Mouse (Mus musculus): ENCODE measurements around the gene Dnajc1.

The Dnajc1 gene

DNA sequence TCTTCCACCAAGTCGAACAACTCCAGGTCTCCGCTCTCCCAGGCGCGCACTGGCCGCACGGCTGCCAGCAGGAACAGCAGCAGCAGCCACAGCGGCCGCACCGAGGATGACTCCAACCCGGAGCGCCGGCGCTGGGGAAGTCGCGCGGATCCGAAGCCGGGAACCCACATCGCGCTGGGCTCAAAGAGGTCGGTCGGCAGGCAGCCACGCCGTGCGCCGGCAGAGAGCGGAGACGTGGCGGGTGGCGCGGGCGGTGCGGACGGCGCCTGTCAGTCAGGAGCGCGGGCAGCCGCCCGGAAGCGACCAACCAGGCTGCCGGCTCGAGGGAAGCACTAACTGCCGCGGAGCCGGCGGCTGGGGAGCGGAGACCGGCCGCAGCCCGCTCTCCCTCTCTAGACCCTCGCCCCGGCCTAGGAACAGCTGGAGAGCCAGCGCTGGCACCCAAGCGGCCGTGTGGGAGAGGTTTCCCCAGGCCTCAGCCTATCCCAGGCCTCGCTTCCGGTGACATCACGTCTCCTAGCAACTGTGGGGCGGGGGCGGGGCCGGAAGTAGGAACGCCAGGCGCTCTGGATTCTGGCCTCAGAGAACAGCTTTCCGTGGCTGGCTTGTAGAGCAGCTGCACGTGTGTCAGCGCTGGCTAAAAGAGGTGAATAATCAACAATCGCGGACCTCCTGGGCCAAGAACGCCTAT, at the start of gene Dnajc1:
Gene Dnajc1, minus strand, starts transcription at position 500 of the 691 bp plus-strand sequence.
- peak; percentile 45 for DNase-seq (ENCODE audit: extremely low read depth, low read depth, low spot score)

DNA sequence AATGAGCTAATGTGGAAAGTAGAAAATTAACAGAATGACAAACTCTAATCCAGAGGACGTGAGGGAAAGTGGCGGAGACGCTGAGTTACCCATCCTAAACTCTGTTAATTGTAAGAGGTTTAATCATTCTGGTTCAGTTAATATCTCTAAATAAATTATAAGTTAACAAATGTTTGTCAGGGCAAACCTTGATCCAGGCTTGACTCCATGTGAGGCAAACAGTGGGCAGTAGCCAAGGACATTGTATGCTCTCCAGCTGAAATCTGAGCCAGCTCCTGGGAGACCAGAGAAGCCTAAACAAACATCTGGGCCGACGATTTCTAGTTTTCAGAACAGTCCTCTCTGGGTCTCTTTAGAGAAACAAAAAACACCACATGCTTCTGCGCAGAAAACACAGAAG, 49.2 kb upstream of the Dnajc1 start:
- DNase-seq (ENCODE audit: extremely low read depth, low read depth, low spot score): no peak

DNA sequence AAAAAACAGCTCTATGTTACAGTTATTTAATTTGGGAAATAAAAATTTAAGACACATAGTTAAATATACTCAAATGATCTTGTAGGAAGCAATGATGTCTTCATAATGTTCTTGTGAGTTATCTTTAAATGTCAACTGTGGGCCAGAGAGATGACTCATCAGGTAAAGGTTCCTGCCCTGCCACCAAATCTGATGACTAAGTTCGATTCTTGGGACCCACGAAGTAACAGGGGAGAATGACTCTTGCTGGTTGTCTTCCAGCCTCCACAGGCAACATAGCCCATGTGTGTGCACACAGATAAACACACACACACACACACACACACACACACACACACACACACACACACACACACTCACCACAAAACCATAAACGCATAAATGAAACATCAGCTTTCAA, 22.6 kb upstream of the Dnajc1 start:
- no peak for DNase-seq (ENCODE audit: extremely low read depth, low read depth, low spot score)

DNA sequence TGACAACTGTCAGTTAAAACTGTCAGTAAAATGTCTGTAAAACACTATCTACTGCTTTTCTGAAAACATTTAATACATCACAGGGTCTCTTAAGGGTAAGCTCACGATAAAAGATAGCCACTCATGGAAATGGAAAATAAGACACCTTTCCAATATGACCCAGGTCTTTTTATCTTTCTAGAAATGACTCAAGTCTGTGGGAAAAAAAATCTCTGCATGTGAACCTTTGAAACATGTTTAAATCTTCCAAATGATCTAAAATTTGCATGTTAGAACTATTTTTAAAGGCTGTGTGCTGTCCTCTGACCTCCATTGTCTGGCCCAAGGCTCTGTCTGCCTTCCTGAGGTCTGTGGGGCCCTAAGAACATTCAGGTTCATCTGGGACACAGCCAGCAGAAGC, 11.0 kb upstream of the Dnajc1 start:
- no peak for DNase-seq (ENCODE audit: extremely low read depth, low read depth, low spot score)

DNA sequence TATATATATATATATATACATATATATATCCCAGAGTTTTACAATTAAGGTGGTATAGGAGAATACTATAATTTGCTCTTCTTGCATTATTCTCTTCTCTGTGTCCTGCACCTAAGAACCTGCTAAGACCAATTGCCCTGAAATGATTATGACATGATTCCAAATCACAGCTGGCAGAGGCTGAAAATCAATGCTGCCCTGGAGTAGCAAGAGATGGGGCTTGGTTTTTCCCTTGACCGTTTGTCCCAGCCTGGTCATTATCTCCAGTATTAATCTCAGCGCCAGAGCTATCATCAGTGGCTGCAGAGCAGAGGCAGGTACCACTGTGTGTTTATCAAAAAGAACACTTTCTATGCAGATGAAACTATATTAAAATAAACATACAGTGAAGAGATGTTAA, 9.1 kb upstream of the Dnajc1 start:
- no peak for DNase-seq (ENCODE audit: extremely low read depth, low read depth, low spot score)

DNA sequence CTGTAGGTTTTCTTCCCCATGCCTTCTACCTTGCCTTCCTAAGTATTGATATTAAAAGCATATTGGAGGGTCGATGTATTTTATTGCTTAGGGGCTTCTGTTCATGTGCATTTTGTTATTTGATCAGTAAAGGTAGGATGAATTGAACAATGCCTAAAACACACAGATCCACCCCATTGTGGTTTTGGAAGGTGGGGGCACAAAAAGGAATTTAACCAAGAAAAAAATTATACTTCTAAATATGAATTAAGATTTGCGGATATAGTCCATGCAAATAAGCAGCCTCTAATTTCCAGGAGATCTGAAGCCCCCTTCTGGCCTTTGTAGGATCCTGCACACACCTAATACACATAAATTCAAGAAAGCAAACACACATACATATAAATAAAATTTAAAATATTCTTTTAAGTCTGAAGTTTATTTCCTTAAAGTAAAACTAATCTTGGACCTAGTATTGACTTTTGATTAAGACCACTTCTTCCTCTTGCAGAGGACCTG, 441 bp upstream of the Dnajc1 start:
- no peak for DNase-seq (ENCODE audit: extremely low read depth, low read depth, low spot score)

DNA sequence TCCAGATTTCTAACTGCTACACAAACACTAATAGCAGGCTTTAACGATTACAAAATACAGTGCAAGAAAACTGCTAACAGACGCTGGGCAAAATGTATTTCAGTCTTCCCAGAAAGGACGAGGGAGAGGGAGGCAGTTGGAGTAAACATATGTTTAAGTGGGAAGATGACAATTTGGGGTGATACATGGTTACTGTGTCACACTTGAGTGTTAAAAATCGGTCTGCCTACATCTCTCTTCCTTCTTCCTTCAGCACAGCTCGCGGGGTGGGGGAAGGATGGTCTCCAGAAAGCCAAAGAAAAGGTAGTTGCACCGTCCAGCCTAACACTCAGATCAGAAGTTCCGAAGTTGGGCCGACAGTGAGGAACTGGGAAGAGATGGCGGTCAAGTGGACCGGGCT, 769 bp downstream of the Dnajc1 start:
- no peak for DNase-seq (ENCODE audit: extremely low read depth, low read depth, low spot score)

DNA sequence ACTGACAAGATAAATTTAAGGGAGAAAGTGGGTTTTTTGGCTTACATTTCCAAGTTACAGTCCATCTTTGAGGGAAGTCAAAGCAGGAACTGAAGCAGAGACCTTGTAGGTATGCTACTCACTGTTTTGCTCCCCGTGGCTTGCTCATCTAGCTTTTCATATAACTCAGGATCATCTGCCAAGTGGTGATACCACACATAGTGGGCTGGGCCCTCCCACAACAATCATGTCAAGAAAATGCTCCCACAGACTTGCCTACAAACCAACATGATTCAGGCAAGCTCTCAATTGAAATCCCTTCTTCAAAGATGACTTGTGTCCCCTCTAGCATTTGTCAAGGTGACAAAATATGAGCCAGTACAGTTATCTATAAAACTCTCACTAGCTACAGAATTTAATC, 3.0 kb downstream of the Dnajc1 start:
- DNase-seq (ENCODE audit: extremely low read depth, low read depth, low spot score): no peak

DNA sequence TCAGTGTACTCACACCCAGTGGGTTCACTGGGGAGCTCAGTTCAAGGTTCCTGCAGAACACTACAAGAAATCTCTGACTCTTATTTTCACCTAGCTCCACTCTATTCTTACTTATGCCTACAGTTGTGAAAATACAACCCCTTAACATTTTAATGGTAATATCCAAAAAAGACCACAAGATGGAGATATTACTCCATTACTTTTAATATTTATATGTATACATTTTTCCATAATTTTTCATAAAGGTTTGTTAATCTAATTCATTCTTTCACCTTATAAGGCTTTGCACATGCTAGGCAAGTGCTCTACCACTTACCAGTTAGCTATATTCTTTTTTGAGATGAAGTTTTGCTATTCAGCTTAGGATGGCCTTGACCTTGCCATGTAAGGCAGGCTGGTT, 11.0 kb downstream of the Dnajc1 start:
- no peak for DNase-seq (ENCODE audit: extremely low read depth, low read depth, low spot score)

DNA sequence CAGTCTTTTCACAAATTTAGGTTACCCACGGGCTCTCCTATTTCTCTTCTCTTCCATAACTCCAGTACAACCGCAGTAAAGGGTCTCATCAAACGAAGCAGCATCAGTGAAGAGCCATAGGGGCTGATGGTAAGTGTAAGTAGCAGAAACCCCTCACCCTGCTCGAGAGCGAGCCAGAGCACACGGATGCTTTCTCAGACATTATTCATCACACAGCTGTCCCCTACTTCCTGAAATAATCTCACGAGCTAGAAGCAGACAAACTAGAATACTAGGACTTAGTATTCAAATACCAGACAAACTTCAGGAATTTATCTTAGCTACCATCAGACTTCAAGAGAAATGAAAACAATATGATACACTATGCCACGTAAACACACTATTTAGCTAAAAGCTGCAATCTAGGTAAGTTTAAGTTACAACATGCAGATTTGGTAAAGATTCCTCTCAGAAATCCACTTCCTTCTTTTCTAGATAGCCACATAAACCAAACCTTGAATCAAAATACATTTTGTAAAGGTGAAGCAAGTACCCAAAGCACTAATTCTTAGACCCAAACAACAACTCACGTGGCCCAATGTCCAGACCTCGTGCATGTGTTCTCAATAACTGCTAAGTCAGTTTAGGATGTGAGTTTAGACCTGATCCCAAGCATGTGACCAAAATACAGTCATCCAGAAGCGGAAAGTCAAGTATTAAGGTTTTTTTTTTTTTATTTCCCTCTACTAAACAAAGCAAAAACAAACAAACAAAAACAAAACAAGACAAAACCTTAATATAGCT, 20.0 kb downstream of the Dnajc1 start:
- no peak for DNase-seq (ENCODE audit: extremely low read depth, low read depth, low spot score)

DNA sequence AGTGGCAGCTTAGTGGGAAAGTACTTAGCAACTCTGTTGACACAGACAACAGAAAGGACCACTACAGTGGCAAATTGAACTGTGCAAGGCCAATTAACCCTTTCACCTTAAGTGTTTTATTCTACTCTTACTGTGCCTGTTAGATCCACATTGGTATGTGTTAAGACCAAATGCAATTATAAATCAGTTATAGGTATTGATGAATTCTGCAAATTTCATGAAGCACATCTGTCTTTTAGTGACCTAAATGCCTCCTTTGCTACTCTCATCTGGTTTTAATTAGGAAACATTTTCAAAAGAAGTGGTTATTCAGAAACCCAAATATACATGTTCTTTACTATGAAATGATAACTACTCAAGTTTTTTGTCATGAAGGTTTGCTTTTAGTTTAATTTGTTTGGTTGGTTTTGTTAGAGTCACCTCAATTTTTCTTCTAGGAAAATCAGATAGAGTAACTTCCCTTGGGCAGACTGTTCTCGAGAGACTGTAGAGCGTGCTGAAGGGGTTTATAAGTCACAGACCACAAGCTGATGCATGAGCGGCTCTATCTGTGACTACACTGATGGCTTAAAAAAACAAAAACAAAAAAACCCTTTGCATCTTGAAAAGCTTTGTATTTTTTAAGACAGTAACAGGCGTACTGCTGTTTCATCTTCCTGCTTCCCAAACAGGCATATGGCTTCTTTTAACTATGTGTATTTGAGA, 21.7 kb downstream of the Dnajc1 start:
- no peak for DNase-seq (ENCODE audit: extremely low read depth, low read depth, low spot score)

DNA sequence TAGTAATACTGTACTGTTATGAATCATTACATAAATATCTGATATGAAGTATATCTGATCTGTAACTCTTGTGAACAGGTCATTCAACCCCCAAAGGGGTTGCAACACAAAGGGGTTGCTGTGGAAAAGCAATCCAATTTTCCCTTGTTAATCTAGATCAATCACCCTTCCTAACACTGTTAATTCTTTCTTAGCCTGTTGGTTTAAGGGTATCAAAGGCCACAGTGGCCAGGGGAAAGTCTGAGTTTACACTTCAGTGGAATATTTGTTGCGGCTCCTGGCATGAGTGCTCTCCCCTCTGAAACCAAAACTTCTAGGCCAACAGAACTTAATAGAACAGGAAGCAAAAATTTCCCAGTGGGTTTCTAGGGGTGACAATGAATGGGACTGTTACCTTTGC, 28.2 kb downstream of the Dnajc1 start:
- DNase-seq (ENCODE audit: extremely low read depth, low read depth, low spot score): no peak

DNA sequence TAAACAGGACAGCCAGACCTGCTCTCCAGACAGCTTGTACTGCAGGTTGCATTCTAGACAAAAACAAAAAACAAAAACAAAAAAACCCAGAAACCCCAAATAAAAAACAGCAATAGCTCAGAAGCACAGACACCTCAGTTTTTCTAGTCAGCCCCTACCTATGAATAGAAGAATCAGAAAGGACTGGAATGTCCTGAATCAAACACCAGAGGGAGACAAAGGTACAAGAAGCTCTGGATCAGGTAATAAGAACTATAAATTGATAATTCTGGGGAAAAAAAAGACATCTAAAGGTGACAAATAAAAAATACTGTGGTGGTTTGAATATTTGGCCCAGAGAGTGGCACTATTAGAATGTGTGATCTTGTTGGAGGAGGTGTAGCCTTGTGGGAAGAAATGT, 37.3 kb downstream of the Dnajc1 start:
- DNase-seq (ENCODE audit: extremely low read depth, low read depth, low spot score): no peak

DNA sequence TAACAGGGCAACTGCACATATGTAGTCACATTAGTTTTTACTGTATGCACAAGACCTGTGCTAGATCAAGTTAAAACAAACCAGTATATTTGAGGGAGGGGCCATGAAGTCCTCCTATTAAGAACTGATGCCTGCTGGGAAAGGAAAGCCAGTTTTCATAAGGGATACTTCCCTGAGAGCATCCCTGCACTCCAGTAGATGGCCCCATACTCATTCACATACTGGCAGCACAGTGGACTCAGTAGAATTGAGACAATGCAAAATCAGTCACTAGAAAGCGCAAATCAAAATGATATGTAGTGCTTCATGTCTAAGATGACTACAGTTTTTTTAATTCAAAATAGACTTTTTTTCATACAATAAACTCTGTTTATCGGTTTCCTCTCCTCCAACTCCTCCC, 40.0 kb downstream of the Dnajc1 start:
- no peak for DNase-seq (ENCODE audit: extremely low read depth, low read depth, low spot score)

DNA sequence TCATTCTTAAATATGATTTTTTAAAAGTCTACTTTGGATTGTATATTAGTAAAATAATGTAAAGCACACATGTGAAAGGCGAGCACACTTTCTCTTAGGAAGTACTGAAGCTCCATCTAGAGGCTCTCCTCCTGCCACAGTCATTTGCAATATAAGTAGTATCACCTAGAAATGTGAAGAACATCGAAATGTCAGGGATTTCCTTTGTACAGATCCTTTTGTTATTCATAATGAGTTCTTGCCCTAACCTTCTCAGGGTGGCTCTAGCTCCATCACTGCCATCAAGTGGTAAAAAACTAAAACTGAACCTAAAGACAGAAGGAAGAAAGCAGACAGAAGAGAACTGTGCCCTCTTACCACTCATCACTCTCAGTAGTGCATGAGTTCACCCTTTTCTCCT, 49.2 kb downstream of the Dnajc1 start:
- no peak for DNase-seq (ENCODE audit: extremely low read depth, low read depth, low spot score)

DNA sequence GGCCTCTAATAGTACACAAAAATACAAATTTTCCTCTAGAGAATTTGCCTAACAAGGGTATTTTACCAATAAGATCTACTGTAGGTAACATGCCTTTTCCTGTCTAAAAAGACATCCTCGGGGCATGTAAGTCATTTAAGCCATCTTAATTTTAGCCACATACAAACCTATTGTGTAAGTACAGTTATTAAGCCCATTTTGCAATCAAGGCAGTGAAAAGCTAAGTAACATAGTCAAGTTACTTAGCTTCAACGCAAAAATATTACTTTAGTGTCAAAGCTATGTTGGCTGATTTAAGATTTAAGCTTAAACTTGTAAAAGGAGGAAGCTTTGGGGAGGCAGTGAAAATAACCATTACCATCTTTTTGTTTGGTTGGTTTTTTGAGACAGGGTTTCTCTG, 74.0 kb downstream of the Dnajc1 start:
- DNase-seq (ENCODE audit: extremely low read depth, low read depth, low spot score): peak; percentile 54

DNA sequence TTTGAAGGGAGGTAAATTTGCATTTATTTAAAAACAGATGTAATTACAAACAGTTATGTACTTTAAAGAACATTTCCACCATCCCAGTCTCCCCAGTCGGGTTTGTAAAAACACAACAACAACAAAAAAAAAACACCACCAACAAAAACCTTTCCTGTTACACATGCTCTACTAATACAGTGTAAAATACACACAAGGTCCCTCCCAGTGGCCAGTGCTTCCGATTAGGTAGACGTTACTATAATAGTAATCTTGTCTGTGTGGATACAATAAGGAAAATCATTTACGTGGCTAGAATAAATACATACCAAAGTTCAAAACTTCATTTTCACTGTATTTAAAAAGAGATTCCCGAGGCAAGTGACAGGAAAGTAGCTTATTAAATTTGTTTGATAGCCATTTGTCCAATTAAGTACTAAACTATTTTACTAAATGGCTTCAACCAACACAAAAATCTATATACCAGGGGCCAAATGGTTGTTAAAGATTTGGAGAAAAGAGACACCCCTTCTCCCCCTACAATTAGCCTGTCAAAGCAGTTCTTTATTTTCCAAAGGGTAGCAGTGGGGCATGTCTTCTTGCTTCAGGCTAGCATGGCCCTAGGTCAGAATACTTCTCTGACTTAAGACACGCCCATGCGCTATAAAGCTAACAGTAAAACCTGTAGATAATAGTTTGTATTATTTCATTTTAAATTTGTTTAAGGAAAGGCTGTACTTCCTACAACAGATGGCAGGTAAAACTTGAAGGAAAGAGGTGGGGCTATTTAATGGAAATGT, 74.9 kb downstream of the Dnajc1 start:
- DNase-seq (ENCODE audit: extremely low read depth, low read depth, low spot score): no peak

DNA sequence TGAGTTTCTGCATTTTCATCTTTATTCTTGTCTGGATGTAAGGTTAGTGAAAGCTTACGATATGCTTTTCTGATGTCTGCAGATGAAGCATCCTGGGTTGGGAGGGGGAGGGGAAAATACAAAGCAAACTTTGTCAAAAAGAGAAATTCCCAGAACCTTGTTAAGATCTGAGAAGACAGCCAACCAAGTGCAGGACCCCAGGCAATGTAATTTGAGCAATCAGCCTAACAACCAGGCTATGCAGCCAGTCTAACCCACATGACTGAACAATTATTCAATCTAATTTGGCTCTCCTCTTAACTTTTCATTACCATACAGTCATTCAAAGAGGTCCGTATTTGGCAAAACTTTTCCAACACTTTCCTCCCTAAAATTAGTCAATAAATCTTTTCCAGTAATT, 75.7 kb downstream of the Dnajc1 start:
- DNase-seq (ENCODE audit: extremely low read depth, low read depth, low spot score): peak; percentile 14

DNA sequence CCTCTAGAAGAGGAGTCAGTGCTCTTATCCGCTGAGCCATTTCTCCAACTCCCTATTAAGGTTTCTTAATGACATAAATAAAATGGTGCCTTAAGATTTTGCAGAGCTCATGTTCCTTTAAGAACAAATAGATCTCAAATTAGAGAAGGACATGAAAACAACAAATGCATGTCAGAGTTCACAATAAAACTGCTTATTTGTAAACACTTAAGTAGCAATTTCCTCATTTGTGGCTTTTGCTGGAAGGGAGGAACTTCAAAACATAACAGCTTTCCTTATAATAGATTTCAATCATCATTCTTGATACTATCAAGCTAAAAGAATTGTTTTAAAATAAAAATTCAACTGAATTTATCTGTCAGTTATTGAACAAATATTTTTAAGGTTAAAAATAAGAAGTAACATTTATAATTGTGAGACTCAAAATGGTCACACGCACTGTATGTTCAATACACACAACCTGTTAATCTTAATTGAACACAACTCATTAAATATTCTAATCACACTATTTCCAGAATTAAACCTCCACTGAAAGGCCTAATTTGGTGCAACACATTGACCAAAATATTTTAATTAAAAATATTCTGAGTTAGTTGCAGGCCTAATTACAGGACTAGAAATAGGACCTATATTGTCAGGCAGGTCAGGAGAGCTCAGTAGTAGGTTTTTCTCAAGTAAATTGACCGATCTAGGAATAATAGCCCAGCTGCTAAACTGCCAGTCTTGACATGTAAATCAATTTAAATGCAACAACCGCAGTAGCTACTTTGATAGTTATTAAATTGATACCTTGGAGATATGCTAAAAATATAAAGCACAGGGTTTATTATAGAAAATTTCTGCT, 82.1 kb downstream of the Dnajc1 start:
- no peak for DNase-seq (ENCODE audit: extremely low read depth, low read depth, low spot score)
